Mouse (Mus musculus): ENCODE data around the gene Vps36.
A peak's percentile ranks its signal among the peaks of the same experiment; 100 is the strongest.

The Vps36 gene

GRCm38 (mm10) chr8:22192660-22193431, at the start of gene Vps36:
TSS of gene Vps36 (plus strand) at chr8:22192809.
- DNase-seq (ENCODE audit: low spot score in 2 of 2), result peak; percentile 72 to 88

GRCm38 (mm10) chr8:22143764-22144491, 48.7 kb upstream of the Vps36 start:
- no peak for DNase-seq (ENCODE audit: low spot score in 2 of 2)

GRCm38 (mm10) chr8:22145831-22146230, 46.8 kb upstream of the Vps36 start:
- no peak for DNase-seq (ENCODE audit: low spot score in 2 of 2)

DNA sequence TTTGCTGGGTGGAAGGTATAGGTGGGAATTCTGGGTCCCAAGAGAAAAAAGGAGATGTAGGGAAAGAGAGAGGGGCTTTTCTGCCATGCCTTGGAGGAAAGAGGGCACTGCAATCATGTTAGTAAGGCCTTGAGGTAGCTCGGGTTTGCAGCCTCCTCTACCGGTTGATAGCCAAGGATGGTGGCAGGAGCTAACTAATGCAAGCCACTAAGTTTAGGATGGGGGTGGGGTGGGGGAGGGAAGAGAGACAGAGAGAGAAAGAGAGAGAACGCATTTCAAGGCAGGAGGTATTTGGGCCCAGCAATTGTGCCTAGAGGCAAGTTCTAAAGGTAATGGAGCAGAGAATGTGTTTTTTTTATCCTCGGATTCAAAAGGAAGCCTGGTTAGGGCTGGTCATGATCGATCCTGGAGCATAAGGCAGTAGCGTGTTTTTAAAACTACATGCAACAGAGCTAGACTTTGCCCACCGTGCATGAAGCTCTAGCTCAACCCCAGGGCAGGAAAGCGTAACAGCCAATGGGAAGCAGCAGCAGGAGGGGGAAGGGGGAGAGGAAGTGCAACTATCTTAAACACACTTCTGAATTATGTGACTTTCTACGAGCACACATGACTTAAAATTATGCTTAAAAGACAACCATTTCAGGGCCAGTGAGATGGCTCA, 44.8 kb upstream of the Vps36 start:
- no peak for DNase-seq (ENCODE audit: low spot score in 2 of 2)

DNA sequence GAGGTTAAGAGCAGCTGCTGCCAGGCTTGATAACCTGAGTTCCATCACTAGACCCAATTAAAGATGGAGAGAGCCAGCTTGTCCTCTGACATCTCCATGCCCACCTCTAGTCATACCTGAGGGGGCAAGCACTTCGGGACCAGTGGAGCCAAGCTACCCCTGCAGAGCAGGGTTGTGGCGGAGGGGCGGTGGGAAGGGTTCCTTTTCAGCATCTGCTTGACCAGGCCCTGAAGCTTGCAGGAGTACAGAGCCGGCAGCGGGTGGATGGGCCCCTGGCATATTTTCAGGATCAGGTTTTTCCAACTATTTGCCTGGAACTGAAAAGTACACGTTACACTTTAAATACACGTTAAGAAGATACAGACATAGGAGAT, 44.3 kb upstream of the Vps36 start:
- DNase-seq (ENCODE audit: low spot score in 2 of 2), result no peak

GRCm38 (mm10) chr8:22149643-22150344, 42.8 kb upstream of the Vps36 start:
- no peak for DNase-seq (ENCODE audit: low spot score in 2 of 2)

- DNase-seq (ENCODE audit: low spot score in 2 of 2), result no peak
Observed at GRCm38 (mm10) chr8:22150345-22150663, 42.3 kb upstream of the Vps36 start.

DNA sequence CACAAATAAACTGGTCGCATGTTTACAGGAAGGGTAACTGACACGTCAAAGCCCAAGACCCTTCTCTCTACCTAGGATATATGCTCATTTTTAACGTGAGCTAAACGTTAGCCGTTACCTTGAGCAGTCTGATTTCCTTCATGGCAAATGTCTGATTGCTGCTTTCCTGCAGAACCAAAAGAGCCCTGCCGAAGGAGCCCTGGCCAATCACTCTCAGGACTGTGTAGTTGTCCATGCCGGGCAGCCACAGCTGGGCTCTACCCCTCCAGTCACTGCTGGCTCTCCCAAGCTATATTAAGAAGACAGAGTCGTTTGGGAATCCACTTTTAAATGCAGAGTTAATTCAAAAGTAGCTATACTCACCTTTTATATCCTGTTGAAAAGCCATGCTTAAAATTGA, 30.4 kb upstream of the Vps36 start:
- no peak for DNase-seq (ENCODE audit: low spot score in 2 of 2)

GRCm38 (mm10) chr8:22164431-22164830, 28.2 kb upstream of the Vps36 start:
- DNase-seq (ENCODE audit: low spot score in 2 of 2), result no peak

- DNase-seq (ENCODE audit: low spot score in 2 of 2), result no peak
Observed at GRCm38 (mm10) chr8:22165251-22166079, 27.1 kb upstream of the Vps36 start.

GRCm38 (mm10) chr8:22166080-22166603, 26.5 kb upstream of the Vps36 start, which contains the start of gene Nek3:
TSS of gene Nek3 (minus strand) at chr8:22166435.
- peak; percentile 70 to 79 for DNase-seq (ENCODE audit: low spot score in 2 of 2)

DNA sequence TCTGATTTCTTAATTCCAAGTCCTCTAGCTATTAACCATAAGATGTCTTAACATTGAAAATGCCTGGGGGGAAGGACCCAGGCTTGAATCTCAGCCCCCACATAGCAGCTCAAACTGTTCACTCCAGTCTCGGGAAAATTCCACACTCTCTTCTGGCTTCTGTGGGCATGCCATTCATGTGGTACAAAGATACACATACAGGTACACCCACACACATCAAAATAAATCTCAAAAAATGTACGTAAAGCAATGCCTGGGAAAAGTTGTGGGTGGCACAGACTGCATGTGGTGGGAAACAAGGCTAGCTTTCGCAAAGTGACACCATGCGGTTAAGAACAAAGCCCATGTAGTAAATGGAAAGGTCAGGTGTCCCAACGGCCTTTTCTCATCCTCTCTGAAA, 23.4 kb upstream of the Vps36 start:
- DNase-seq (ENCODE audit: low spot score in 2 of 2), result no peak

DNA sequence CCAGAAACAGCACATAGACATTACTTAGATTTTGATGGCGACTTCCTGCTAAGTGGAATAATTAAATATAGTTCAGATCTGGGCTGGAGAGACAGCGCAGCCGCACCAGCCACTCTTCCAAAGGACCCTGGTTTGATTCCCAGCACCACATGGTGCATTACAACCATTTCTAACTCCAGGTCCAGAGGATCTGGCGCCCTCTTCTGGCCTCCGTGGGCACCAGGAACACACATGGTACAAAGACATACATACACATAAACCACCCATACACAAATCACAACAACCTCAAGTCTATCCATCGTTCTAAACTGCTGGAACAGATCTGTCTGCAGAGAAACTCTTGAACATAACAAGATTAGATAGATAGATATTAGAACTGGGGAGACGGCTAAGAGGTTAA, 16.6 kb upstream of the Vps36 start:
- DNase-seq (ENCODE audit: low spot score in 2 of 2), result no peak

DNA sequence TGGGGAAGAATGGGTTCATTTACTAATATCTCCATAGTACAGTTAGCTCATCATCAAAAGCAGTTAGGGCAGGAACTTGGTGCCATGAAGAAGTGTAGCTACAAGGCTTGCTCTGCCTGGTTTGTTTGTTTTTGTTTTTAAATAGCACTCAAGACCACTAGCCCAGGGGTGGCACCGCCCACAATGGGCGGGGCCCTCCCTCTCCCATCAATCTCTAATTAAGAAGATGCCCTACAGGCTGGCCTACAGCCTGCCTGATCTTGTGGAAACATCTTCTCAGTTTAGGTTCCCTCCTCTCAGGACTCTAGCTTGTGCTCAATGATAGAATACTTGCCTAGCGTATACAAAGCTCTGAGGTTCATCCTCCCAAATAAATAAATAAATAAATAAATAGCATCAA, 7.7 kb upstream of the Vps36 start:
- no peak for DNase-seq (ENCODE audit: low spot score in 2 of 2)

GRCm38 (mm10) chr8:22185431-22186397, 6.9 kb upstream of the Vps36 start, which contains the start of gene Ckap2:
TSS of gene Ckap2 (minus strand) at chr8:22185819.
- peak; percentile 81 to 86 for DNase-seq (ENCODE audit: low spot score in 2 of 2)

GRCm38 (mm10) chr8:22193432-22194010, 912 bp downstream of the Vps36 start:
- no peak for DNase-seq (ENCODE audit: low spot score in 2 of 2)

DNA sequence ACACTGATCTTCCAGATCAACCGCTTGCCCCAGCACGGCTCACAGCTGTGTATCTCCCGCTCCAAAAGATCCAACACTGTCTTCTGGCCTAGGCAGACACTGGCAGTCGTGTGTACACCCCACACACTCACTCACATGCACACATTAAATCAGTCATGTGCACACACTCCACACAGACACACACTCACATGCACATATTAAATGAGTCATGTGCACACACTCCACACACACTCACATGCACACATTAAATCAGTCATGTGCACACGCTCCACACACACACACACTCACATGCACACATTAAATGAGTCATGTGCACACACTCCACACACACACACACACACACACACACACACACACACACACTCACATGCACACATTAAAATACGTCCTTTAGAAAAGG, 5.3 kb downstream of the Vps36 start:
- no peak for DNase-seq (ENCODE audit: low spot score in 2 of 2)

DNA sequence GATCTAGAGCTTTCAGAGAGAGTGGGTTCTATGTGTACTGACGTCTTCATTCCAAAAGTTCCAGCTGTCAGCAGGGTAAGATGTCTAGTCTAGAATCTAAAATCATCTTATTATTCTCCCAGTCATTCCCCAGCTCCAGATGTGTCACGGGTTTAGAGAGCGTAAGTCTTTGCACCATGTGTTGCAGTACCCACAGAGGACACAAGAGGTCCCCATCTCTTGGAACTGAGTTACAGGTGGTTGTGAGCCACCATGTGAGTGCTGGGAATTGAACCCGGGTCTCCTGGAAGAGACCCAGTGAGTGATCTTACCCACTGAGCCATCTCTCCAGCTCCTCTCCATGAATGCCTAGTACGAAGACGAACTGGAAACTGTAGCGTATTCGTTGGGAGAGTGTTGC, 6.9 kb downstream of the Vps36 start:
- DNase-seq (ENCODE audit: low spot score in 2 of 2), result no peak

- no peak for DNase-seq (ENCODE audit: low spot score in 2 of 2)
Observed at GRCm38 (mm10) chr8:22207535-22207934, 14.9 kb downstream of the Vps36 start.
